Mouse (Mus musculus) forebrain, embryonic 11.5 days (tissue): ENCODE measurements around the gene Mbtd1. TPM values are rescaled to one million over a fixed set of nuclear protein-coding genes. Genes with fewer than 3 reads are reported as not detected.

Experiments used
- ATAC-seq: fragments of 200-750 bp; cut with Nextera tagmentation; replicated peaks from 2 replicates; pipeline ENCODE4 v1.8.0; 2017; ENCODE audit warnings: moderate TSS enrichment; ENCODE audit not compliant: low FRiP score
- DNase-seq: peaks from one replicate; pipeline ENCODE4 v3.0.0-alpha.2; 2017; ENCODE audit warnings: low spot score
- H3K27ac ChIP-seq: fragments of 300-500 bp; sonication (generic); 2 replicates; pipeline ENCODE4 v1.5.1; 2014; ENCODE audit warnings: low read depth, low read length
- H3K27me3 ChIP-seq: fragments of 300-500 bp; sonication (generic); 2 replicates; pipeline ENCODE4 v1.6.1; 2014; ENCODE audit warnings: mild to moderate bottlenecking, low read length, mixed read lengths; ENCODE audit not compliant: control insufficient read depth, insufficient read depth
- H3K36me3 ChIP-seq: fragments of 300-500 bp; sonication (generic); 2 replicates; pipeline ENCODE4 v1.6.1; 2014; ENCODE audit warnings: mild to moderate bottlenecking, low read length, moderate library complexity, mixed read lengths; ENCODE audit not compliant: control insufficient read depth, insufficient read depth
- H3K4me1 ChIP-seq: fragments of 300-500 bp; sonication (generic); replicated peaks from 2 replicates; pipeline ENCODE4 v1.6.1; 2014; ENCODE audit warnings: low read length, mixed read lengths; ENCODE audit not compliant: control insufficient read depth, insufficient read depth
- H3K4me2 ChIP-seq: fragments of 300-500 bp; sonication (generic); 2 replicates; pipeline ENCODE4 v1.6.1; 2014; ENCODE audit warnings: low read depth, mild to moderate bottlenecking, low read length, moderate library complexity, mixed read lengths; ENCODE audit not compliant: severe bottlenecking
- H3K4me3 ChIP-seq: fragments of 300-500 bp; sonication (generic); 2 replicates; pipeline ENCODE4 v1.5.1; 2014; ENCODE audit warnings: low read depth, low read length
- H3K9ac ChIP-seq: fragments of 300-500 bp; sonication (generic); 2 replicates; pipeline ENCODE4 v1.6.1; 2014; ENCODE audit warnings: low read length
- H3K9me3 ChIP-seq: fragments of 300-500 bp; sonication (generic); 2 replicates; pipeline ENCODE4 v1.6.1; 2016; ENCODE audit warnings: low read length, mixed read lengths; ENCODE audit not compliant: control insufficient read depth
- WGBS: fragments of 180-500 bp; shearing (Covaris S2); extraction: QIAGEN DNeasy Blood & Tissue Kit; methylation state at CpG from one replicate; pipeline ENCODE4 v1.1.7; 2014; 5-methylcytosine and 5-hydroxymethylcytosine counted together
- polyA plus RNA-seq: library from polyadenylated mRNA; unstranded; fragments of >200 nt; fragmentation: Nextera tagmentation; extraction: Ambion mirVana; gene quantifications from 2 replicates; pipeline ENCODE4 v1.2.1, GENCODE M21; 2014

The Mbtd1 gene
- polyA plus RNA-seq, 1 experiment from 2014 or later: 37.2 TPM

GRCm38 (mm10) chr11:93955256-93956150 is 69.9 kb downstream of the Mbtd1 start:
- H3K36me3 ChIP-seq: peaks cover 8% of the 10 kb centered on the region; the same call in 1 of the 2 replicates
- no peaks in the 10 kb centered on the region for H3K9me3 ChIP-seq
- ATAC-seq (peak; percentile 98), DNase-seq (peak; percentile 97)
- H3K4me1 ChIP-seq: peaks cover 5% of the 10 kb centered on the region; the same call in 1 of the 2 replicates
- WGBS: under 1% methylated on average over 67 of the region's 67 CpGs
- peak overlapping the region; percentile 64 for H3K4me3 ChIP-seq
- peak overlapping the region; percentile 86 for H3K4me2 ChIP-seq
- peak overlapping the region; percentile 79 for H3K9ac ChIP-seq
- H3K27ac ChIP-seq: peak overlapping the region; percentile 87
- H3K27me3 ChIP-seq: no peaks in the 10 kb centered on the region

GRCm38 (mm10) chr11:93956159-93956558 is 70.5 kb downstream of the Mbtd1 start, which contains the start of gene Nme2:
Gene Nme2 (minus strand): TSS chr11:93956259.
- Histone ChIP-seq H3K36me3 (peaks cover 8% of the 10 kb centered on the region; the same call in 1 of the 2 replicates), H3K4me3 (peak within 1 kb of the TSS; percentile 64), H3K9ac (peak within 1 kb of the TSS; percentile 79), H3K27me3 (no peaks in the 10 kb centered on the region), H3K27ac (peak within 1 kb of the TSS; percentile 87), H3K4me1 (peaks cover 5% of the 10 kb centered on the region; the same call in 1 of the 2 replicates), H3K4me2 (peak within 1 kb of the TSS; percentile 86), H3K9me3 (no peaks in the 10 kb centered on the region)
- no peak for DNase-seq
- no peak; the same call in 1 of the 2 replicates for ATAC-seq
- 6% methylated on average over 6 of the region's 6 CpGs for WGBS

- Histone ChIP-seq H3K27ac (no peak overlapping the region), H3K4me2 (no peak overlapping the region), H3K4me3 (no peak overlapping the region), H3K9ac (no peak overlapping the region), H3K4me1 (peaks cover 5% of the 10 kb centered on the region; the same call in 1 of the 2 replicates), H3K9me3 (no peaks in the 10 kb centered on the region), H3K27me3 (no peaks in the 10 kb centered on the region), H3K36me3 (peaks cover 8% of the 10 kb centered on the region; the same call in 1 of the 2 replicates)
- ATAC-seq (no peak), DNase-seq (no peak)
- WGBS: 88% methylated on average over 2 of the region's 2 CpGs
These were observed 71.4 kb downstream of the Mbtd1 start for GRCm38 (mm10) chr11:93957031-93957555.

GRCm38 (mm10) chr11:93957746-93958145 is 72.1 kb downstream of the Mbtd1 start:
- H3K4me3 ChIP-seq: no peak overlapping the region
- ATAC-seq: no peak
- H3K4me2 ChIP-seq: no peak overlapping the region
- H3K27me3 ChIP-seq: no peaks in the 10 kb centered on the region
- no peak overlapping the region for H3K27ac ChIP-seq
- H3K9ac ChIP-seq: no peak overlapping the region
- no peaks in the 10 kb centered on the region for H3K9me3 ChIP-seq
- H3K4me1 ChIP-seq: peaks cover 5% of the 10 kb centered on the region; the same call in 1 of the 2 replicates
- peaks cover 10% of the 10 kb centered on the region; the same call in 1 of the 2 replicates for H3K36me3 ChIP-seq
- DNase-seq: no peak
- 87% methylated on average over 4 of the region's 4 CpGs for WGBS

GRCm38 (mm10) chr11:93961482-93961881 is 75.8 kb downstream of the Mbtd1 start:
- Histone ChIP-seq H3K27ac (no peak overlapping the region), H3K4me2 (no peak overlapping the region), H3K4me3 (no peak overlapping the region), H3K4me1 (no peaks in the 10 kb centered on the region; the same call in 1 of the 2 replicates), H3K9ac (no peak overlapping the region), H3K9me3 (no peaks in the 10 kb centered on the region), H3K36me3 (peaks cover 24% of the 10 kb centered on the region; the same call in 1 of the 2 replicates), H3K27me3 (no peaks in the 10 kb centered on the region)
- DNase-seq: no peak
- ATAC-seq: no peak
- WGBS: 93% methylated on average over 6 of the region's 6 CpGs

GRCm38 (mm10) chr11:93963013-93963412 is 77.4 kb downstream of the Mbtd1 start:
- Histone ChIP-seq H3K9me3 (no peaks in the 10 kb centered on the region), H3K4me1 (no peaks in the 10 kb centered on the region), H3K9ac (no peak overlapping the region), H3K36me3 (peaks cover 24% of the 10 kb centered on the region; the same call in 1 of the 2 replicates), H3K4me3 (no peak overlapping the region), H3K4me2 (no peak overlapping the region), H3K27ac (no peak overlapping the region), H3K27me3 (no peaks in the 10 kb centered on the region)
- 83% methylated on average over 4 of the region's 4 CpGs for WGBS
- ATAC-seq (no peak), DNase-seq (no peak)

GRCm38 (mm10) chr11:93965391-93965790 is 79.7 kb downstream of the Mbtd1 start:
- Histone ChIP-seq H3K4me3 (no peak overlapping the region), H3K27ac (no peak overlapping the region), H3K27me3 (no peaks in the 10 kb centered on the region), H3K4me2 (no peak overlapping the region), H3K4me1 (0 out of 2 replicates have a peak, but pooled peaks cover 2% of the 10 kb centered on the region), H3K9ac (no peak overlapping the region), H3K36me3 (peaks cover 16% of the 10 kb centered on the region; the same call in 1 of the 2 replicates), H3K9me3 (no peaks in the 10 kb centered on the region)
- 97% methylated on average over 6 of the region's 6 CpGs for WGBS
- DNase-seq (no peak), ATAC-seq (no peak)

- Histone ChIP-seq H3K27ac (0 out of 2 replicates have a peak overlapping the region, but pooled peaks have one; percentile 5), H3K9ac (peak overlapping the region; percentile 64), H3K27me3 (no peaks in the 10 kb centered on the region), H3K4me2 (peak overlapping the region; percentile 64), H3K9me3 (no peaks in the 10 kb centered on the region), H3K4me3 (peak overlapping the region; percentile 52), H3K4me1 (0 out of 2 replicates have a peak, but pooled peaks cover 2% of the 10 kb centered on the region), H3K36me3 (peaks cover 16% of the 10 kb centered on the region; the same call in 1 of the 2 replicates)
- 6% methylated on average over 11 of the region's 11 CpGs for WGBS
- DNase-seq: no peak
- ATAC-seq: no peak
These were observed 81.7 kb downstream of the Mbtd1 start for GRCm38 (mm10) chr11:93967381-93967780.
